Mouse (Mus musculus) megakaryocyte, embryonic 14.5 days (primary cell): ENCODE results near the gene Emc3. TPM values are rescaled to one million over a fixed set of nuclear protein-coding genes. Genes with fewer than 3 reads are reported as not detected.

Experiments
- H3K27me3 ChIP-seq: replicated peaks from 2 replicates; pipeline ENCODE3; 2012; ENCODE audit warnings: inconsistent platforms
- H3K36me3 ChIP-seq: replicated peaks from 2 replicates; pipeline ENCODE3; 2012; ENCODE audit warnings: low read length, inconsistent platforms, mixed read lengths
- H3K4me1 ChIP-seq: 2 replicates; pipeline ENCODE4 v1.6.1; 2012; ENCODE audit warnings: inconsistent platforms
- H3K4me3 ChIP-seq: replicated peaks from 2 replicates; pipeline ENCODE3; 2012; ENCODE audit warnings: moderate library complexity, mild to moderate bottlenecking, inconsistent platforms
- H3K9me3 ChIP-seq: 2 replicates; pipeline ENCODE4 v1.6.1; 2012; ENCODE audit warnings: inconsistent platforms
- FLI1 ChIP-seq: IDR thresholded peaks from 2 replicates; pipeline ENCODE4 v1.6.1; 2012; ENCODE audit warnings: low read length, inconsistent platforms, mixed read lengths
- GATA1 ChIP-seq: IDR thresholded peaks from 3 replicates; pipeline ENCODE4 v1.6.1; 2012; ENCODE audit warnings: mixed read lengths, low read length, inconsistent platforms, borderline replicate concordance
- polyA plus RNA-seq: library from polyadenylated mRNA; stranded (reverse); fragments of >175 nt; gene quantifications from 2 replicates; pipeline ENCODE4 v1.2.3, GENCODE M21; 2012; ENCODE audit warnings: low replicate concordance; ENCODE audit not compliant: insufficient read depth

The Emc3 gene
- polyA plus RNA-seq, 1 experiment, result 28.9 TPM

DNA sequence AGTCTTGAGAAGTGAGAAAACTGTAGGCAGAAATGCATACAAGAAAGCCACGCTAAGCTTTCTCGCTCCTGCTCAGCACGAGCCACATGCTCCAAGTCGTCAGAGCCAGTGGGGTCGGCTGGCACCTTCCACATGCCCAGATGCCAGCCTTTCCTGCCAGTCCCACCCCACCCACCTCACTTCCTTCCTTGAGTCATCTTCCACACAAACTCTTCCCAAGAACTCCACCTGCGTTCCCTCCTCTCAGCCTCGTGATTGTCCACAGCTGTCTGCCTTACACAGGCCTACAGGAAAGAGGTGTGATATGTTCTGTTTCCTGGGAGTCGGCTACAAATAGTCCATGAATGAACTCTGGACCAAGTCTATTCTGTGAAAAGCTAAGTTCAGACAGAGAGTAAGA, 8.0 kb downstream of the Emc3 start:
- Histone ChIP-seq H3K4me1 (peaks cover 40% of the 10 kb centered on the region), H3K9me3 (no peaks in the 10 kb centered on the region), H3K36me3 (peaks cover 90% of the 10 kb centered on the region), H3K4me3 (no peak overlapping the region), H3K27me3 (no peaks in the 10 kb centered on the region)
- no peak for TF ChIP-seq FLI1
- TF ChIP-seq GATA1, result no peak

DNA sequence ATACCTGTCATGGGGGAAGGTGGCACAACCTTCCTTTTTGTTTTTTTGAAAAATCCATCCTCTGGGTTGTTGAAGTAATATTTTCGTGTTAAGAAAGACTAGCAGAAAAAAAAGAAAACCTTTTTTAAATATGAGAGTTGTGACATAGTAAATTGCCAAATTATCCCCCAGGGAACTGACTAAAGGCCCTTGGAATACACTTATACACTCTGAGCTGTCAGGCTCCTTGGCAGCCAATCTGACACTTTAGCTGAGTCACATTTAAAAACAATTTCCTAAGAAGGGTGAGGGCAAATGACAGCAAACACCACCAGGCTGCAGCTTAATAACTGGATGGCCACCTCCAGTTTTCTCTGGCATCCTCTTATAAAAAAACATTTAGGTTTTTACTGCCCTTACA, 9.1 kb downstream of the Emc3 start:
- Histone ChIP-seq H3K4me1 (peaks cover 43% of the 10 kb centered on the region), H3K4me3 (no peak overlapping the region), H3K9me3 (no peaks in the 10 kb centered on the region), H3K36me3 (peaks cover 92% of the 10 kb centered on the region), H3K27me3 (no peaks in the 10 kb centered on the region)
- TF ChIP-seq FLI1 (no peak), GATA1 (no peak)

DNA sequence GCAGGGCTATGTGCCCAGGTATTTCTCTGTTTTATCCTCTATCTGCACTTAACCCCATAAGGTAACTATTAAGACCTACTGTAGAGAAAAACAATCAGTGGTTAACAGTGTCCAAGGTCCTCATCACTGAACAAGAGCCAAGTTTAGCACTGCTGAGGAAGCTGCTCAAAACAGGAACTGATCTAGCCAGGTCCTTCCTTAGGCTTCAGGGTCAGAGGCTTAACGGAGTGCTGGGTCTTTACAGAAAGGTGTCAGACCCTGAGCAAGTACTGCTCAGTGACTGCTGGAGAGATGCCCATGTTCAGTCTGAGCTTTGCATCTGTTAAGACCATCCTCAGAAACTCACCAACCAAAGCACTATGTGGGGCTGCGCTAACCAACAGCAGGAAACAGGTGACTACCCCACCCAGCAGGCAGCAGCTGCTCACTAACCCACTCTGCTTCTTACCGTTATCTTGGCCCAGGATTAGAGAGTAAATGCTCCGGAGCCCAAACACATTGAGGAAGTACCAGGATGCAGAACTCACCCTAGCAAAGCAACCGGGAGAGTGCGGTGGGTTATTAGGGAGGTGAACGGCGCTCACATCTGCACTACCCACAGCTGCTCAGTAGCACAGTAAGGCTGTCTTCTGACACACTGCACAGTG, 13.9 kb downstream of the Emc3 start:
- Histone ChIP-seq H3K27me3 (no peaks in the 10 kb centered on the region), H3K4me3 (peak overlapping the region; percentile 43), H3K36me3 (peaks cover 99% of the 10 kb centered on the region), H3K9me3 (peaks cover 9% of the 10 kb centered on the region; the same call in 1 of the 2 replicates), H3K4me1 (peaks cover 33% of the 10 kb centered on the region)
- TF ChIP-seq FLI1 (no peak), GATA1 (no peak)

DNA sequence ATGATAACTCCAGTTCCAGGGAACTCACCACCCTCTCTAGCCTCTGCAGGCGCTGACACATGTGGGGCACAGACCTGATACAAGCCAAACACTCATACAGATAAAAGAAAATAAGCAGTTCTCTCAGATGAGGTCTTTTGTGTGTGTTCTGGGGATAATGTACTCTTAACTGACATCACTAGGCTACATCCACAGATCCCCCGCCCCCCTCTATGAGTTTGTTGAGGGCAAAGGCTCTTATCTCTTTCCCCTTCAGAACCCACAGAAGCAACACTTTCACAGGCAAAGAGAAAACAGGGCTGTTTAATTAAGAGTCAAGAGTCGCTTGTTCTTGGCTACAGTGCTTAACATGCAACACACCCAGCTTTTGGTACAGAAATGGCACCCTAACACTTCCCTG, 16.9 kb downstream of the Emc3 start:
- Histone ChIP-seq H3K27me3 (no peaks in the 10 kb centered on the region), H3K4me1 (peaks cover 30% of the 10 kb centered on the region), H3K36me3 (peaks cover 78% of the 10 kb centered on the region), H3K4me3 (no peak overlapping the region), H3K9me3 (peaks cover 9% of the 10 kb centered on the region; the same call in 1 of the 2 replicates)
- no peak for TF ChIP-seq GATA1
- no peak for TF ChIP-seq FLI1

DNA sequence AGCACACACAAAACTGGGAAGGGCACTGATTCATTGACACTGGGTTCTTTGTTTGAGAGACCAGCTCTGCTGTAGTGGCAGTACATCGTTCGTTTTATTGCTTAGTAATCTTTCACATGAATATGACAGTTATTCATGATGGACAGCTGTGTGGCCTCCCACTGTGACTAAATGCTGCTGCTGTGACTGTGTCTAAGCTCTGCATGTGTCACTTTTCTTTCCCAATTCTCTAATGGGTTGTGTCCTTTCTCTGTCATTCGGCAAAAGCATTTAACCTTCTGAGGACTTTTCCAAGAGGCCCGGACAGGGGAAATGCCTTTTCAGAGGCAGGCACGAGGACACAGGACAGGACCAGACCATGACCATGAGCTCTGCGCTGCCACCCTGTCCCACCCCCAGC, 17.5 kb downstream of the Emc3 start:
- TF ChIP-seq FLI1, result no peak
- TF ChIP-seq GATA1, result no peak
- H3K4me1 ChIP-seq, result peaks cover 31% of the 10 kb centered on the region
- peaks cover 9% of the 10 kb centered on the region; the same call in 1 of the 2 replicates for H3K9me3 ChIP-seq
- peaks cover under 1% of the 10 kb centered on the region for H3K27me3 ChIP-seq
- peaks cover 72% of the 10 kb centered on the region for H3K36me3 ChIP-seq
- no peak overlapping the region for H3K4me3 ChIP-seq

DNA sequence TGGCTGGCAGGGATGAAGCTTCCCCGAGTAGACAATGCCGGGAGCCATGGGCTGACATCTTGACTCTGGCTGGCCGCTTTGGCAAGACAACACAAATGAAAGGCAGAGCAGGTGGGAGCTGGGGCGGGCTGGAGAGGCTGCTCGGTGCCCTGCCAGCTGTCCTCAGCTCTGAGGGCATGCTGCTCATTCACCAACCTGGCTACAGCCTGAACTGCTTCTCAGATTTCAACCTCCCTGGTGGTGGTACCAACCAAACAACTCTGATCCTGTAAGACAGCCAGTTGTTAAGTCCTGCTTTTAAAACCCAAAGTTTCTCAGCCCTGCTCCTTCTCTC, 22.5 kb downstream of the Emc3 start:
- Histone ChIP-seq H3K9me3 (peaks cover under 1% of the 10 kb centered on the region; the same call in 1 of the 2 replicates), H3K27me3 (peaks cover 32% of the 10 kb centered on the region), H3K36me3 (peaks cover 21% of the 10 kb centered on the region), H3K4me3 (no peak overlapping the region), H3K4me1 (peaks cover 10% of the 10 kb centered on the region)
- TF ChIP-seq FLI1, result no peak
- TF ChIP-seq GATA1, result no peak

DNA sequence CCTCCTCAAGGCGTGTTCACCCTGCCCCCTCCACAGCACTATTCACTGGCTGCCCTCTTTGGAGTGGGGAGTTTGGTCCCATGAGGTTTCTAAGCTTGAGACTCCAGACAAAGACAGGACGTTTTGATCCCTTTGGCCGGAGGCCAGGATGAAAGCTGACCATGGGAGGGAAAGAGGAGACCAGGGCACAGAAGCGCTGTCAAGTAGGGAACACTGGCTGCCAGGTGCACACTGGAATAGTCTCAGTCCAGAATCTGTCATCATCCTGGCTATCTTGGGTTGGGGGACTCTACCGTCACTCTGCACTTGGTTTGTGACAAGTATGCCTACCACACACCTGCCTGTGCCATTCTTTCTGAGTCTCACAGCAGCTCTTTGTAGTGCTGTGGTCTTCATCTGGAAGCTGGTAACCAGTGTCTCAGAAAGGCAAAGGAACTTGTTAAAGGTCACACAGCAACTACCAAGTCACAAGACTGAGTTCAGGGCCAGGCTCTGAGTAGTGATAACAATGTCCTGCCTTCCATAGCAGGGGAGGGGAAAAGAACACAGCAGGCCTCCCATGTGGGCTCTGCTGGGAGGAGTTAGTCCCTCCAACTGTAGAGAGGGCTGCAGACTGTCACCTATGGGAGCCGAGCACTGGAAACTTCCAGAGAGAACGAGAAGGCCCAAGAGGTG, 23.0 kb downstream of the Emc3 start:
- Histone ChIP-seq H3K9me3 (peaks cover 3% of the 10 kb centered on the region; the same call in 1 of the 2 replicates), H3K36me3 (peaks cover 16% of the 10 kb centered on the region), H3K4me1 (peaks cover 9% of the 10 kb centered on the region), H3K4me3 (no peak overlapping the region), H3K27me3 (peaks cover 35% of the 10 kb centered on the region)
- no peak for TF ChIP-seq FLI1

DNA sequence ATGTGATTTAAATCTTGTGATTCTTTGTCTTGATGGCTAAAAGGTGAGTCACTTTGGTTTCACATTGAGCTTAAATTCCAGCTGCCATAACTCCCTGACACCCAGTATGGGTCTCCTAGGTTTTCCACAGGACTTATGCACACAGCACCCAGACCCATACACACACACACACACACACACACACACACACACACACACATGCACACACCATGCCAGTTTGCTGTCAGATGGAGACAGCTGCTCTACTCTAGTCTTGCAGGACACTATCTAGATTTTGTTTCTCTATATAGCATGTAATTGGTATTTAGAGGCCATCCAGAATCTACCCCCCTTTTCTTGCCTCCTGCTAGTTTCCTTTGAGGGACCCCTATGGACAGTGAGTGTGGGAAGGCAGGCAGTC, 24.3 kb downstream of the Emc3 start:
- Histone ChIP-seq H3K4me3 (no peak overlapping the region), H3K36me3 (peaks cover 5% of the 10 kb centered on the region), H3K27me3 (peaks cover 45% of the 10 kb centered on the region), H3K4me1 (peaks cover 9% of the 10 kb centered on the region), H3K9me3 (peaks cover 9% of the 10 kb centered on the region)
- TF ChIP-seq GATA1 (no peak), FLI1 (no peak)

DNA sequence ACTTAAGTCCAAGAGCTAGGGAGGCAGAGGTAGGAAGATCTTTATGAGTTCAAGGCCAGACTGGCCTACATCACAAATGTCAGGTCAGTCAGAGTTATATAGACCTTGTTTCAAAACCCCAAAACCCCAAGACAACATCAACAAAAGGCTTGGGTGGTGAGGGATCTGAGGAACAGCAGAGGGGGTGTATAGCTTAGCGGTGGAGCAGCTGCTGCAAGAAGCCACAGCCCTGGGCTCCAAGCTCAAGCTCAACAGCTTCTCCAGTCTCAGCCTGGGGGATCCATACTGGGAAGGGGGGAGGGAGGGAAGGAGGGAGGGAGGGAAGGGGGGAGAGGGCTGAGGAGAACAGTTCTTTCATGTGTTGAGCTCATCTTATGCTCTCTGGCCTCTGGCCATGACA, 25.8 kb downstream of the Emc3 start:
- H3K36me3 ChIP-seq, result no peaks in the 10 kb centered on the region
- peaks cover 17% of the 10 kb centered on the region for H3K4me1 ChIP-seq
- no peak overlapping the region for H3K4me3 ChIP-seq
- TF ChIP-seq FLI1 (no peak), GATA1 (no peak)
- peaks cover 58% of the 10 kb centered on the region for H3K27me3 ChIP-seq
- peaks cover 11% of the 10 kb centered on the region for H3K9me3 ChIP-seq

DNA sequence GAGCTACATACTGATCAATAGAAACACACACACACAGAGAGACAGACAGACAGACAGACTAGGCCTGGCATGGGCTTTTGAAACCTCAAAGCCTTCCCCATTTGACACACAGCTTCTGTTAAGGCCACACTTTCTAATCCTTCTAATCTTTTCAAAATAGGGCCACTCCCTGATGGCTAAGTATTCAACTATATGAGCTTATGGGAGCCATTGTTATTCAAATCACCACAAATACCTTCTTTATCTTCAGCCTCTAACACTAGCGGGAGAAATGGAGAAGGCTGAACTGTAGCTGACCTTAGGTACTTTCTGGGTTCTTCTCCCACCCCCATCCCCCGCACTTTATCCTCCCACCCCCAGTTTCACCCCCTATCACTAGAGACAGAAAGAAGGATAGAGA, 28.7 kb downstream of the Emc3 start:
- Histone ChIP-seq H3K4me1 (peaks cover 21% of the 10 kb centered on the region), H3K36me3 (no peaks in the 10 kb centered on the region), H3K4me3 (no peak overlapping the region), H3K27me3 (peaks cover 62% of the 10 kb centered on the region), H3K9me3 (peaks cover 11% of the 10 kb centered on the region)
- no peak for TF ChIP-seq GATA1
- TF ChIP-seq FLI1, result no peak
